Comparison of ENCODE assay signal across 9 mouse cellular contexts in genomic region chr11:78163045-78163444, GRCm38 (mm10). TPM values are rescaled to one million over a fixed set of nuclear protein-coding genes. Genes with fewer than 3 reads are reported as not detected.
DNase-seq lines count a peak whose midpoint lies in the region; ATAC-seq and TF ChIP-seq lines count a peak whose summit lies in the region.
"Had no signal": no experiment of that assay in that cellular context is flagged by ENCODE, and none has a peak within 500 bp of the region (broad histone marks: within the 10 kb centered on the region; RNA-seq: fewer than 3 reads in every experiment).

No protein-coding gene starts in this region.

- no peak for DNase-seq in forebrain, embryonic 14.5 days (ENCODE audit: low spot score)
- no peak for DNase-seq in limb, embryonic 14.5 days (ENCODE audit: low spot score)
- DNase-seq in right cerebral cortex, adult 18-20 months = no peak
- no peak for DNase-seq in cerebellum, postnatal 14 days
- no peak for DNase-seq in kidney, postnatal 14 days

- no peak for TF ChIP-seq POLR2A in limb, embryonic 14.5 days (IDR thresholded peaks at IDR 0.05; ENCODE audit: borderline replicate concordance, extremely low read depth, insufficient read depth, insufficient read length)

- ATAC-seq in megakaryocyte, adult 5-6 weeks (ENCODE audit: poor library complexity, severe bottlenecking) = no peak
- no peak for ATAC-seq in forebrain, embryonic 14.5 days
- ATAC-seq in limb, embryonic 14.5 days (ENCODE audit: low FRiP score, low read depth) = no peak
- no peak for ATAC-seq in stomach, embryonic 14.5 days (ENCODE audit: insufficient number of reproducible peaks, insufficient read depth, low FRiP score, low read depth)

- H3K27me3 ChIP-seq in megakaryocyte, embryonic 14.5 days (replicated peaks) = peaks cover 49% of the 10 kb centered on the region
- H3K27me3 ChIP-seq in forebrain, embryonic 14.5 days (replicated peaks; ENCODE audit: control insufficient read depth, insufficient read depth, low read length) = no peaks in the 10 kb centered on the region
- no peaks in the 10 kb centered on the region for H3K27me3 ChIP-seq in limb, embryonic 14.5 days (ENCODE audit: control insufficient read depth, insufficient read depth, low read length)
- H3K27me3 ChIP-seq in stomach, embryonic 14.5 days (ENCODE audit: control insufficient read depth, insufficient read depth, low read length) = no peaks in the 10 kb centered on the region

- H3K4me3 ChIP-seq in megakaryocyte, embryonic 14.5 days (replicated peaks) = peak overlapping the region; percentile 96
- H3K4me3 ChIP-seq in forebrain, embryonic 14.5 days (ENCODE audit: low read depth, low read length) = peak overlapping the region; percentile 100
- peak overlapping the region; percentile 100 for H3K4me3 ChIP-seq in limb, embryonic 14.5 days (replicated peaks; ENCODE audit: low read length)
- peak overlapping the region; percentile 98 for H3K4me3 ChIP-seq in stomach, embryonic 14.5 days (ENCODE audit: low read depth, low read length)

- peaks cover 81% of the 10 kb centered on the region for H3K4me1 ChIP-seq in megakaryocyte, embryonic 14.5 days
- H3K4me1 ChIP-seq in forebrain, embryonic 14.5 days (ENCODE audit: control insufficient read depth, insufficient read depth, low read length) = peaks cover 23% of the 10 kb centered on the region
- peaks cover 32% of the 10 kb centered on the region for H3K4me1 ChIP-seq in limb, embryonic 14.5 days (ENCODE audit: control insufficient read depth, insufficient read depth, low read length)
- peaks cover 33% of the 10 kb centered on the region for H3K4me1 ChIP-seq in stomach, embryonic 14.5 days (ENCODE audit: control insufficient read depth, insufficient read depth, low read length)

- WGBS in forebrain, embryonic 14.5 days = 82% methylated on average over 2 of the region's 2 CpGs
- 36% methylated on average over 2 of the region's 2 CpGs for WGBS in limb, embryonic 14.5 days
- 54% methylated on average over 2 of the region's 2 CpGs for WGBS in stomach, embryonic 14.5 days

- peak overlapping the region; percentile 99 for H3K9ac ChIP-seq in forebrain, embryonic 14.5 days (ENCODE audit: low read length)
- H3K9ac ChIP-seq in limb, embryonic 14.5 days (ENCODE audit: low read depth, low read length, severe bottlenecking) = peak overlapping the region; percentile 98
- peak overlapping the region; percentile 97 for H3K9ac ChIP-seq in stomach, embryonic 14.5 days (replicated peaks; ENCODE audit: low read depth, low read length)

- H3K4me2 ChIP-seq in forebrain, embryonic 14.5 days (ENCODE audit: low read length) = peak overlapping the region; percentile 79
- peak overlapping the region; percentile 82 for H3K4me2 ChIP-seq in limb, embryonic 14.5 days (replicated peaks; ENCODE audit: low read depth, low read length, severe bottlenecking)
- peak overlapping the region; percentile 82 for H3K4me2 ChIP-seq in stomach, embryonic 14.5 days (replicated peaks; ENCODE audit: low read depth, low read length)

- H3K9me3 ChIP-seq in megakaryocyte, embryonic 14.5 days = no peaks in the 10 kb centered on the region
- H3K9me3 ChIP-seq in forebrain, embryonic 14.5 days (replicated peaks; ENCODE audit: control insufficient read depth, low read length) = no peaks in the 10 kb centered on the region
- no peaks in the 10 kb centered on the region for H3K9me3 ChIP-seq in limb, embryonic 14.5 days (ENCODE audit: control insufficient read depth, low read length)
- H3K9me3 ChIP-seq in stomach, embryonic 14.5 days (ENCODE audit: control insufficient read depth, low read depth, low read length) = no peaks in the 10 kb centered on the region

- H3K36me3 ChIP-seq in megakaryocyte, embryonic 14.5 days (replicated peaks; ENCODE audit: low read length) = peaks cover 49% of the 10 kb centered on the region
- H3K36me3 ChIP-seq in forebrain, embryonic 14.5 days (ENCODE audit: control insufficient read depth, insufficient read depth, low read length) = peaks cover 47% of the 10 kb centered on the region
- H3K36me3 ChIP-seq in limb, embryonic 14.5 days (ENCODE audit: control insufficient read depth, insufficient read depth, low read length) = peaks cover 47% of the 10 kb centered on the region
- H3K36me3 ChIP-seq in stomach, embryonic 14.5 days (ENCODE audit: control insufficient read depth, insufficient read depth, low read length) = peaks cover 51% of the 10 kb centered on the region

- H3K27ac ChIP-seq in forebrain, embryonic 14.5 days (ENCODE audit: low read depth, low read length) = peak overlapping the region; percentile 98
- peak overlapping the region; percentile 97 for H3K27ac ChIP-seq in limb, embryonic 14.5 days (replicated peaks; ENCODE audit: low read depth, low read length)
- peak overlapping the region; percentile 99 for H3K27ac ChIP-seq in stomach, embryonic 14.5 days (ENCODE audit: low read length)

RNA-seq across cellular contexts. Expression of gene Traf4, which starts 2.3 kb away (rescaled TPM):
- 4.8 and 6.3 TPM in 2 replicates for polyA plus RNA-seq in megakaryocyte, embryonic 14.5 days (2012; ENCODE audit: insufficient read depth, low replicate concordance)
- 1.3 TPM in 2 replicates for total RNA-seq in megakaryocyte, adult 5-6 weeks (2015)
- total RNA-seq in megakaryocyte, adult 5-6 weeks (2017) = 0.51 and 2.2 TPM in 2 replicates
- polyA plus RNA-seq in forebrain, embryonic 14.5 days (2014; fragmentation: Nextera tagmentation; extraction: Ambion mirVana) = 79.2 and 82.6 TPM in 2 replicates
- polyA plus RNA-seq in limb, embryonic 14.5 days (2012; rRNA removed) = 159 and 212 TPM in 2 replicates
- polyA plus RNA-seq in limb, embryonic 14.5 days (2014; fragmentation: Nextera tagmentation; extraction: Ambion mirVana) = 59.0 and 67.7 TPM in 2 replicates
- polyA plus RNA-seq in stomach, embryonic 14.5 days (2014; fragmentation: Nextera tagmentation; extraction: Ambion mirVana) = 53.5 and 54.7 TPM in 2 replicates

RNA-seq across cellular contexts. Expression of gene Nek8, which starts 13.4 kb away (rescaled TPM):
- polyA plus RNA-seq in megakaryocyte, embryonic 14.5 days (2012; ENCODE audit: insufficient read depth, low replicate concordance) = 1.3 and 2.2 TPM in 2 replicates
- 2.4 and 8.6 TPM in 2 replicates for total RNA-seq in megakaryocyte, adult 5-6 weeks (2015)
- 2.1 and 6.9 TPM in 2 replicates for total RNA-seq in megakaryocyte, adult 5-6 weeks (2017)
- polyA plus RNA-seq in forebrain, embryonic 14.5 days (2014; fragmentation: Nextera tagmentation; extraction: Ambion mirVana) = 4.6 and 5.5 TPM in 2 replicates
- polyA plus RNA-seq in limb, embryonic 14.5 days (2012; rRNA removed) = 38.3 and 46.4 TPM in 2 replicates
- polyA plus RNA-seq in limb, embryonic 14.5 days (2014; fragmentation: Nextera tagmentation; extraction: Ambion mirVana) = 11.9 and 17.2 TPM in 2 replicates
- 16.0 and 17.4 TPM in 2 replicates for polyA plus RNA-seq in stomach, embryonic 14.5 days (2014; fragmentation: Nextera tagmentation; extraction: Ambion mirVana)

RNA-seq across cellular contexts. Expression of gene Tlcd1, which starts 13.5 kb away (rescaled TPM):
- polyA plus RNA-seq in megakaryocyte, embryonic 14.5 days (2012; ENCODE audit: insufficient read depth, low replicate concordance) = 35.9 and 67.9 TPM in 2 replicates
- total RNA-seq in megakaryocyte, adult 5-6 weeks (2015) = 0.76 and 2.8 TPM in 2 replicates
- total RNA-seq in megakaryocyte, adult 5-6 weeks (2017) = 1.0 and 1.3 TPM in 2 replicates
- polyA plus RNA-seq in forebrain, embryonic 14.5 days (2014; fragmentation: Nextera tagmentation; extraction: Ambion mirVana) = 4.4 and 4.5 TPM in 2 replicates
- 43.3 and 48.4 TPM in 2 replicates for polyA plus RNA-seq in limb, embryonic 14.5 days (2012; rRNA removed)
- polyA plus RNA-seq in limb, embryonic 14.5 days (2014; fragmentation: Nextera tagmentation; extraction: Ambion mirVana) = 19.4 and 21.4 TPM in 2 replicates
- 27.1 and 28.0 TPM in 2 replicates for polyA plus RNA-seq in stomach, embryonic 14.5 days (2014; fragmentation: Nextera tagmentation; extraction: Ambion mirVana)

RNA-seq across cellular contexts. Expression of gene Rpl23a, which starts 20.3 kb away (rescaled TPM):
- polyA plus RNA-seq in megakaryocyte, embryonic 14.5 days (2012; ENCODE audit: insufficient read depth, low replicate concordance) = 151 and 1,521 TPM in 2 replicates
- 2,467 and 2,664 TPM in 2 replicates for total RNA-seq in megakaryocyte, adult 5-6 weeks (2015)
- 2,641 and 2,675 TPM in 2 replicates for total RNA-seq in megakaryocyte, adult 5-6 weeks (2017)
- 1,011 and 1,206 TPM in 2 replicates for polyA plus RNA-seq in forebrain, embryonic 14.5 days (2014; fragmentation: Nextera tagmentation; extraction: Ambion mirVana)
- 1,666 and 3,231 TPM in 2 replicates for polyA plus RNA-seq in limb, embryonic 14.5 days (2012; rRNA removed)
- 1,710 and 1,819 TPM in 2 replicates for polyA plus RNA-seq in limb, embryonic 14.5 days (2014; fragmentation: Nextera tagmentation; extraction: Ambion mirVana)
- polyA plus RNA-seq in stomach, embryonic 14.5 days (2014; fragmentation: Nextera tagmentation; extraction: Ambion mirVana) = 1,708 and 1,741 TPM in 2 replicates

RNA-seq across cellular contexts. Expression of gene Rab34, which starts 25.2 kb away (rescaled TPM):
- polyA plus RNA-seq in megakaryocyte, embryonic 14.5 days (2012; ENCODE audit: insufficient read depth, low replicate concordance) = 4.5 TPM in 1 of 2 replicates, not detected in the other
- not detected in 2 replicates for total RNA-seq in megakaryocyte, adult 5-6 weeks (2015)
- 1.3 TPM in 1 of 2 replicates, not detected in the other for total RNA-seq in megakaryocyte, adult 5-6 weeks (2017)
- polyA plus RNA-seq in forebrain, embryonic 14.5 days (2014; fragmentation: Nextera tagmentation; extraction: Ambion mirVana) = 48.1 and 48.2 TPM in 2 replicates
- polyA plus RNA-seq in limb, embryonic 14.5 days (2012; rRNA removed) = 163 and 228 TPM in 2 replicates
- 171 and 181 TPM in 2 replicates for polyA plus RNA-seq in limb, embryonic 14.5 days (2014; fragmentation: Nextera tagmentation; extraction: Ambion mirVana)
- 156 and 171 TPM in 2 replicates for polyA plus RNA-seq in stomach, embryonic 14.5 days (2014; fragmentation: Nextera tagmentation; extraction: Ambion mirVana)
- total RNA-seq: neutrophil, adult 5-6 weeks had no signal
